Mouse (Mus musculus): ENCODE results near the gene Lpgat1.
A peak's percentile ranks its signal among the peaks of the same experiment; 100 is the strongest.

Gene Lpgat1

DNA sequence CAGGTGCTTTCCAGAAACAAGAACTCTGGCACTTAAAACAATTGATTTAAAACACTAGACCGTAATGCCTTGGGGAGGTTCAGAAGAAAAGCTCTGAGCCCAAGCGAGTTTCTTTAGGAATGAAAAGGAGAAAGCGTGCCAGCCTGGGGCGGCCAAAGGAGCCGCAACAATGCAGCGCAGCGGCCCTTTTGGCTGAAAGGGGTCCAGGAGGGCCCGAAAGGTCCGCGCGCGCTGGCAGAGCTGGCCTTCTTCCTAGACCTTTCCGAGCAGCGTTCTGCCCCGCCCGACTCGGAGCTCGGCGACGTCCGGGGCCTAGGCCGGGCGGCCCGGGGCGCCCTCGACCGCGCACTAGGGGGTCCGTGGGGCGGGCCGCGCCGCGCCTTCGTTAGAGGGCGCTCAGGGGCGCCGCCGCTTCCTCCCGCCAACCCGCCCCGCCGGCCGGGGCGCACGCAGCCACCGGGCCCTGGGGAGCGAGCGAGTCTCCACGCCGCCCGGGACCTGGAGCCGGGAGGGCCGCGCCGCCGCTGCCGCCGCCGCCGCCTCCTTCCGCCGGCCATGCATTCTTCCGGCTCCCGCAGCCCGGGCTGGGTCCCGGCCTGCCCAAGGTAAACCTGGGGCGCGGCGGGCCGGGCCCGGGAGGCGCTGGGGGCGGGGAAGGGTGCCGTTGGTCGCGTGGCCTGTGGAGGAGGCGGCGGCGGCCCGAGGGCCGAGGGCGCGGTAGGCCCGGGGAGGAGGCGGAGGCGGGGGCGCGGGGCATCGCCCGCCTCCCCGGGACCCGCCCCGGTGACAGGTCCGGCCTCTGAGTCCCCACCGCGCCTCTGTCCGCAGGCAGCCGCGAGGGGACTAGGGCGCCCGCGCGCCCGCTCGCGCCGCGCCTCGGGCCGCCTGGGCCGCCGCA is at the start of gene Lpgat1:
Gene Lpgat1, plus strand, starts transcription at position 234 of the 898 bp plus-strand sequence.
- DNase-seq = peak; percentile 77

DNA sequence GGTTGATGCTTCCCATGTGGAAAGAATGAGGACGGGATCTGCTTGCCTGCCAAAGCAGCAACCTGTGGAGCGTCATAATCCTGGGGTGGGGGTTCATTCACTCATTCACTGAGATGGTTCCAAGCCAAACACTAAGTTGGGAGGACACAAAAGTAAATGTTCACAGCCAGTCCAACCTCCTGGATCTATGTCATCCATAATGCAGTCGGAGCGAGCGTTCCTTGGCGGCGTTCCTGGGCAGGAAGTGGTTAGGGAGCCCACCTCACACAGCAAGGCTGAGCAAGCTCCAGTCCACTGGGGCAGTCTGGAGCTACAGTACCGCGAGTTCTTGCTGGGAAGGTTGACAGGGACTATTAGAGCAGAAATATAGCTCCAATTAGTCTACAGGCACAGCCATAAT is 49.6 kb upstream of the Lpgat1 start:
- no peak for DNase-seq

DNA sequence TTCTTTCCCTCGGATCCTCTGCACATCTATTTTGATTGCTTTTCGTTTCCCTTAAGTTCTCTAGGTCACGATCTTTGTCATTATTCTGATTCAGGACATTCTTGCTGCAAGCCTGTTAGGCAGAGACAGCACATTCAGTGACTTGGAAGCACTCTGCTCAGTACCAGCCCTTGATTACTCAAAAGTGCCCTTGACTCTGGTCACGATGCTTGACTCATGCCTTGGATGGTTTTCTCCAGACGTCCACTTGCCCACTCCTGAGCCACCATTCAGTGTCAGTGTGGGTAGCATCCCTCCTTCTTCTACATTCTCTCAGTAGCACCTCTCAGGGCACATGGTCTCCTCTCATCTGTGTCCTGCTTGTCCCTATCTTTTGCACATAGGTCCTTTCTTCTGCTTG is 43.6 kb upstream of the Lpgat1 start:
- DNase-seq = no peak

DNA sequence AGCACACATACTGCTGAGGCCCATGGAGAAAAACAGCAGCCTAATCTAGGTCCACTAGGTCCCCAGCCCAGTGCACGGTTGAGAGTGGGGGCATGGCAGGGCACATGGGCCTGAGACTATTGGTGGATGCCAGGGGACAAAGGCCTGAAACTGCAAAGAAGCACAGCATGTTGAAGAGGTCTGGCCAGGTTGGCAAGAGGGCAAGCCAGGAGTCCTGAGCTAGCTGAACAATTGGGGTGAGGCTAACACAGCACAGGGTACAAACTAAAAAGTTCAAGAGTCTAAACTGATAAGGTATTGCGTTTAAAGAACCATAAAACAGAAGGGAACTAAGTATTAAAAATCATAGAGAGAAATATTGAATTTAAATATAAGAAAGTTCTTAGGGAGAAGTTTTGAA is 36.0 kb upstream of the Lpgat1 start:
- DNase-seq = no peak

DNA sequence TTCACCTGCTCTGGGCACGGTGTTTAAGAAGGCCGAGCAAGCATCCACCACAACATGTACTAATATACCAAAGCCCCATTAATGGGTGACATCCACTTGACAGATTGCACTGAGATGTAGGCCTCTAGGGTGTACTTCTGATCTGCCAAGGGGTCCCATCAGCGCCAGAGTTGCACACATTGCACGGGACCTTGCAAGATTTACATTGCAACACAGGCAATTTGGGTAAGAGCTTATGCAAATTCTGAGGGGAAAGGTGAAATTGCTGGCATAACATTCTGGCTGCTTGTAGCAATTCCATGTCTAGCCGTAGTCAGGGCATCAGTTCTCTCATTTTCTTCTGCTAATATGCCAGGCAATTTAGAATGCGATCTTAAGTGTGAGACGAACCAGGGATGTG is 30.1 kb upstream of the Lpgat1 start:
- no peak for DNase-seq

DNA sequence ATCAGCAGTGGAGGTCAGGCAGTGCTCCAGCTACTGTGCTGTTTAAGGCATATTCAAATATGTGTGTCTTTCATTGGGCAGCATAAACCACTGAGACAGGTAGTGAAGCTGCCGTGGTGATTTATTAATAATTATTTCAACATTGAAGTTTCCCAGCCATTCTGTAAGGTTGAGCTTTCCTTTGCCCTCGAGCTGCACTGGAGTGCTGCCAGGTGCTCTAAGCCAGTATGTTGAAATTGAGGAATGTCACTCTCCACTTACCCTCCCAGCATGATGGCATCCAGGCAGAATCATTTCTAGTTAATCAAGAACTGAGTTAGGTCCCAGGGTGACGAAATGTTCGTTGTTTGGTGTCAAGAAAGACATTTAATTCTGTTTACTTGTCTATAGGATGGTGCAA is 24.4 kb upstream of the Lpgat1 start:
- DNase-seq = no peak

DNA sequence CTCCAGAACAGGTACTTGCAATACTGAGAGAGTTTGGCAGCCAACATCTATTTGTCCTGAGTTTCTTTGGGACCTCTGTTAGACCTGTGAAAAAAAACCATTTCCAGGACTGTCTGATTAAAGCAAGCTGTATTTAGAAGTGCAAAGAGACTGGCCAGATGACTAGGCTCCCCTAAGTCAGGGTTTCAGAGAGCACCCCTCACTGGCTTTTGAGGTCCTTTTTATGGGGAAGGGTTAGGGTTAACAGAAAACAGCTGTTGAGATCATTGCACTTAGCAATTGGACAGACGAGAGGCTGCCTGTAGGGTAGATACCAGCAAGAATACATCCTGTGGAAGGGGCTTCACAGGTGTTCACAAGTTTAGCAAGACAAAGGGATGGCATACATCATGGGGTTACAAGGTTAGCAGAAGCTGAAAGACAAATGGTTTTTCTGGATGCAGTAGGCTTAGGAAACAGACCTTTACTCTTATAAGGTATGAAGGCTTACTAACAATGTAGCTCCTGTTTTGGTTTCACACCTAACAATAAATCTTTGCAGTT is 19.3 kb upstream of the Lpgat1 start:
- DNase-seq = no peak

DNA sequence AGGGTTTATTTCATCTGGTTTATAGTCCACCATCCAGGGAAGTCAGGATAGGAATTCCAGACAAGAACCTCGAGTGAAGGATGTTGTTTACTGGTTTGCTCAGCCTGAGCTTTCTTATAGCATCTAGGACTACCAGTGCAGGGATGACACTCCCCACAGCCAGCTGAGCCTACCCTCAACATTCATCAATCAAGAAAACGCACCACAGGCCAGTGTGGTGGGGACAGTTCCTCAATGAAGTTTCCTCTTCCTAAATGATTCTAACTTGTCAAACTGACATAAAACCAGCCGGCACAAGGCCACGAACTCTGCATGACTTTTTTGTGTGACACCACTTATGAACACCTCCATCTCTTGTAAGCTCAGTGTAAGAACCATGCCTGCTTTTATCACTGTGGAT is 13.1 kb upstream of the Lpgat1 start:
- no peak for DNase-seq

DNA sequence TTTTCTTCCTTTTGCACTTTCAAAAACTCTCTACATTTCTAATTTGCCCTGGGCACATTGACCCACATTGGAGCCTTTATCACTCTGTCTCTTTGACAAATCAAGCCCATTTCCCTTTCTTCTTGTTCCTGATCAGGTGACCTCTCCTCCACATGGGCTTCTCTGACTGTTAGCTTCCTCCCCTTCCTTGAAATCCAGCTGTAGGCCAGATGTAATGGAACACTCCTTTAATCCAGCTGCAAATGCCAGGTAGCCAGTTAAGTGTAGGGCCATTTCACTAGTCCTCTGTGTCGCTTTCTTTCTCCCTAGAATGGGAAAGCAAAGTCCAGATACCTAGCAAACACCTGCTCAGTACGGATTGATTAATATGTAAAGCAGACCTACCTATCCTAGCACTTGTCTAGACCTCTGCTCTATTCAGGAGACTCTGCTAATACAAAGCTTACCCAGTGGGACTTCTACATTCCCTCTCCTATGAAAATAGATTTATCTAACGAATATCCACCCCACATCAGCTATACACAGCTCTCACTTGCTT is 11.0 kb upstream of the Lpgat1 start:
- DNase-seq = no peak

DNA sequence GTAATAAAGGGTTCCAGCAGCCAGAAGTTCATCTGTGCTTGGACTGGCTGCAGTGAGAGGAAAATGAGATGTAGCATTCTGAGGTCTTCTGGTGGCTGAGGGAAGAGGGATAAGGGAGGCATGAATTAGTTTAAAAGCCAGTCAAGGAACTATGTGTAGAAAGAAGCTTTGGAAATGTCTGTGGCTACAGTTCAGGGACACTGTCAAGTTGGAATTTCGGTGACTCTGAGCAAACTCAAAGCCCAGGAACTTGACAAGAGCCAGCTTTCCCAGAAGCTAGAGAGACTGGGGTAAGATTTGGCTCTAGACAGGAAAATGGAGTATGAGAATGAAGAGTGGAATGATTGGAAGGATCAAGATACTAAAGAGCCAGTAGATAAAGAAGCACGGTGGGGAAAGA is 7.8 kb upstream of the Lpgat1 start:
- DNase-seq = no peak

DNA sequence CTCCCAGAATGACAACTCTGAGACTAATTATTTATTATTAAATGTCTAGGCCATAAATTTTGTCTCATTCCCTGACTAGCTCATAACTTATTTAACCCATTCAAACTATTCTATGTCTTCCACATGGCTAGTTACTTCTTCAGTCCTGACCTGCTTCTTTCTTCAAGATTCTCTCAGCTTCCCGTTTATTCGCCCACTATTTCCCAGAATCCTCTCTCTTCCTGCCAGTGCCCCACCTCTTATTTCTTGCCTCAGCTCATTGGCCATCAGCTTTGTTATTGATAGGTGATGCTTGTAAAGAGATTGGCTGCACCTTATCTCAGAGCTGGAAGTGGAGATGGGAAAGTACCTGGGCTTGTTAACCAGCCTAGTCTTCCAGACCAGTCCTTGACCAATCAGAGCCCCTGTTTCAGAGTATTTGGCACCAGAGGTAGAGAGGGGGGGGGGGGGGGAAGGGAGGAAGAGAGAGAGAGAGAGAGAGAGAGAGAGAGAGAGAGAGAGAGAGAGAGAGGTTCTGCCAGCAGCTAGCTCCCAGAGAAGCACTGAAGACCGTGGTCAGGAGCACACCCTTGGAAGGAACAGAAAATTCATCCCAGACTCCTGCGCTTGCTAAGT is 5.3 kb upstream of the Lpgat1 start:
- no peak for DNase-seq

DNA sequence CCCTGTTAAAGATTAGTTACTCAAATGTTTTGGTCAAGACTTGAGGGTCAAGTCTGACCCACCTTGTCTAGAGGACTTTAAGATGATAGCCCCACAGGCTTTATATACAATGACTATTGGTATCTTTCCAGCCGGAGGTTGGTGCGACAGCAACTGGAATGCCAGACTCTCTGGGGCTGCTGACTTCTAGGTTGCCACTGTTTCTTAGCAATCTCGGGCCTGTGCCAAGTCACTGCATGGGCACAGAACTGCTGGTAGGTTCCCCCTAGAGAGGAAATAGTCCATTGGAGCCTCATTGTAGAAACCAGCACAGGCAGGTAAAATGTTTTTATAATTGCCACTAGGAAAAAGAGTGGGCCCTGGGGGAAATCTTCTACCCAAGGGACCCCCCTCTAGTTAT is 3.8 kb upstream of the Lpgat1 start:
- no peak for DNase-seq

DNA sequence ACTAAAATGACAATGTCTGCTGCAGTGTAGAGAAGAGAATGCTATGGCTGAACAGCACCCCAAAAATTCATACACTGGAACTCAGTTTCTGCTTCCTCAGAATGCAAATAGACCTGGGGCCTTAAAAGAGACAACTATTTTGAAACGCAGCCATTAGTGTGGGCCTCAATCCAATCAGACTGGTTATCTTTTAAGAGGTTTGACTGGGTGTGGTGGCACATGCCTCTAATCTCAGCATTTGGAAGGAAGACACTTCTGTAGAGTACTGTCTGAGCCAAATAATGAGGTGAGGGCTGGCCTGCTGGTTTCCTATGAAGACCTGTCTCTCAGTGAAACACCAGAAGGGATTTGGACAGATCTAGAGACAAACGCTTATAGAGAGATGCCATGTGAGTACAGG is 2.5 kb upstream of the Lpgat1 start:
- DNase-seq = no peak

DNA sequence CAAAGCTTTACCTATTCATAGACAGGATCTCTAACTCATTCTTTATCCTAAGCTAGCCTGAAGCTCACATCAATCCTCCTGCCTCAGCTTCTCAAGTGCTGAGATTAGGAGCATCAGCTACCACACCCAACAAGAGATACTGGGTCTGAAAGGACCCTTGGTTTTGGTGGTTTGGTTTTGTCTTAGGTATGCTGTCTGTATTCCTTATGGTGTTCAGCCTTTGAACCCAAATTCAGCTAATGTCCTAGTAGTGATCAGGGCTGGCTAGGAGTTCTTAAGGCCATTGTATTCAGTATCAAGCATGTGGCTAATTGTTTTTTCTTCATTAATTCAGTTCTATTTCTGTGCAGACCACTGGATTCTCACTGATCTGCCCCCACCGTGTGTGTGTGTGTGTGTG is 493 bp upstream of the Lpgat1 start:
- DNase-seq = no peak

DNA sequence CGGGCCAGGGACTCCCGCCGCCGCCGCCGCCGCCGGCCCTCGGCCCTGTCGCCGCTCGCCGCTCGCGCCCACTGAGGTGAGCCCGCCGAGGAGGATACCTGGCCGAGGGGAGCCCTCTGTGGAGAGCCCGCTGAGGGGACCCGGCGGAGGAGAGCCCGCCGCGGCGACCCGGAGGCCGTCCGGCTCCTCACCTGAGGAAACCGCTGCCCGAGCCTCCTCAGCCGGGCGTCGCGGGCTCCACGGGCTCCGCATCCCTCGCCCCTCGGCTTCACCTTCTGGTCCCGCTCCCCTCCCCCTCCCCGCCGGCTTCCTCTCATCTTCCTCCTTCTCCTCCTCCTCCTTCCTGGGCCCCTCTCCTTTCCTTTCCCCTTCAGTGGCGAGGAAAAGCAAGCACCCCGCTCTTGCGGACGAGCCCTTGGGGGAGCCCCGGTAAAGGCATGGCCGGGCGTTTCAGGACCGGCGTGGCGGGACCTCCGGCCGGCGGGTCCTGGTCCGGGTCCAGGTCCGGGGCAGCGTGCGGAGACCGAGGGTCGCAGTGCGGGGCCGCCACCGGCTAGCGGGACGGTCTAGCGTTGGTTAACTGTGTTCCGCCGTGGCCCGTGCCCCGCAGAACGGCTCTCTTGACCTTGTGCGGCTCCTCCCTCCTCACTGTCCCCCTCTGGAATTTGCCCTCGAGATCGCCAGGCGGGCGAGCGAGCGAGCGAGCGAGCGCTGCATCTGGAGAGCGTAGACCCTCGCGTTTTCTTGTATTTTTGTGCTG is 1.1 kb downstream of the Lpgat1 start:
- peak; percentile 35 for DNase-seq

DNA sequence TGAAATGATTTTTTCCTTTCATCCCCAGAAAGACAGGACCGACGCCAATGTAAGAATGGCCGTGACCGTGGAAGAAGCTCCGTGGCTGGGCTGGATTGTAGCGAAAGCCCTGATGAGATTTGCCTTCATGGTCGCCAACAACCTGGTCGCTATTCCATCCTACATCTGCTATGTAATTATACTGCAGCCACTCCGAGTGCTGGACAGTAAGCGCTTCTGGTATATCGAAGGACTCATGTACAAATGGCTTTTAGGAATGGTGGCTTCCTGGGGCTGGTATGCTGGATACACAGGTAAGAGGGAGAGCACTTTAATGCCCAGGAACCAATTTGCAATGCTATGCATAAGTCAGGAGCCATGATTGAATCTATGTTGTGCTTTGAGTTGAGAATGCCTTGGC is 1.7 kb downstream of the Lpgat1 start:
- peak; percentile 28 for DNase-seq

DNA sequence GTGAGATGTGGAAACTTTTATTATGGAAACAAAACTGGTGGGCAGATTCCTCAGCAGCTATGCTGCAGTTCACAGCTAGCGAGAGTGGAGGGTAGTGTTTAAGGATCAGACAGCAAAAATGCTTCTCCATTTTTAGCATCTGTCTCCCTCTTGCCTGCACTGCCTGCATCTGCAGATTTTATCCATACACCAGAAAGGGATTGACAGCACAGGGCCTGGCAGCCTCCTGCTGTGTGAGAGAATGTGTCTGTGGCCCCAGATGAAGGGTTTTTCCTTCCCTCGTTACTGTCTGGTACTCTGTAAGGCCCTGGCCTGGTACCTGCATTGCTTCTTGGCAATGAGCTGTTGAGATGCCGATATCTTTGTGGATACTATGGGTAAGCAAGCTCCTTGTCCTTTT is 2.8 kb downstream of the Lpgat1 start:
- no peak for DNase-seq

DNA sequence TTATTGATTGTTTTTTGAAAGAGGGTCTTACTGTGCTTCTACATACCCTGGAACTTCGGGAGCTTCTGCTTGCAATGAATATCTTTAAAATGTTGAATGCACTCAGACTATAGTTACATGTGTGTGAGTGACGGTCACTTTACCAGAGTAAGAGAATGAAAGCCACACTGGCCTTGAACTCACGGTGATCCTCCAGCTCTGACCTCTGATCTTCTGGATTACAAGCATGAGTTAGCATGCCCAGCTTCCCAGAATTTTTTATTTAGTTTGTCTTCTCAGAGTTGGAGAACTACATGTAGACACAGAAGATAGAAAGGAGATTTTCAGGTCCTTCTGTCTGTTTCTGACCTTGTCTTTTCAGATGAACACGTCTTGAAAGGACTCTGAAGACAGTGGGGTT is 5.1 kb downstream of the Lpgat1 start:
- DNase-seq = no peak

DNA sequence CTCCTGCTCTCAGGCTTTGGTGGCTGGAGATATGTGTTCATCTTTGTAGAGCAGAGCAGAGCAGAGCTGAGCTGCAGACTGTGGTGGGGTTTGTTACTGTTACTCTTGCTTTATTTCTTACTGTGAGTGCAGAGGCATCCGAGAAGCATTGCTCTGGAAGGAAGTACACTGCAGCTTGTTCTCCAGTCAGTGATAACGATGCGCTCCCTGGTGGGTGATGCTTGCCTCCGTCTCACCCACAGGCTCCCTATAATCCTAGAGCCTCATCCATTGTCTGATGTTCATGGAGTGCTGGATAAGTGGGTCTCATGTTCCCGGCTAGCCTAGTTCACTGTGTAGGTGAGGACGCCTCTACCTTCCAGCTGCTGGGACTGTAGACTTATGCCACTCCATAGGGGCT is 6.0 kb downstream of the Lpgat1 start:
- DNase-seq = no peak

DNA sequence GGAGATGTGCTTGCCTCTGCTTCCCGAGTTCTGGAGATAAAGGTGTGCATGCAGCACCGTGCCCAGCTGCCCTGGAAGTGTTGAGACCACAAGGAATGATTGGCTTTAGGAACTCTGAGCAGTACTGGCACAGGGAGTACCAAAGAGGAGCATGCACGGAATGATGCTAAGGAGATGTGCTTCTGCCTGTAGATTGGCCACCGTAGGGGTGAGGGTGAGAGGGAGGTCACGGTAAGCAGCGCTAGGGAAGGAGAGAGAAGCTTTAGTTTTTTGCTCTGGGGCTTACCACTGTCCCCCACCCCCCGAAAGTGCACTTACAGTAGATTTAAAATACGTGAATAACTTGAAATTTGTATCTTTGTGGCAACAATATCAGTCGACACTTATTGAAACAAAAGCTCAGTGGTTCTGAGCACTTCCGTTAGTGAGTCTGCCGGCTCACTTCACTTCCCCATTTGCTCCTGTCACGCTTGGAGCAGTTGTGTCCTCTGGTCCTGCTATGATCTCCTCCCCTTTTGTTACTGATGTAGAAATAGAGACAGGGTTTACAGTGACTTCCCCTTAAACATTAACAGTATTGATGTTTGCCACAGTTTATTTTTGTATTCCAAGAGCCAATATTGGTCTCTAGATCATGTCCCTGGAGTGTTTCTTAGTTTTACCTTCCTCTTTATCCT is 6.9 kb downstream of the Lpgat1 start:
- DNase-seq = no peak

DNA sequence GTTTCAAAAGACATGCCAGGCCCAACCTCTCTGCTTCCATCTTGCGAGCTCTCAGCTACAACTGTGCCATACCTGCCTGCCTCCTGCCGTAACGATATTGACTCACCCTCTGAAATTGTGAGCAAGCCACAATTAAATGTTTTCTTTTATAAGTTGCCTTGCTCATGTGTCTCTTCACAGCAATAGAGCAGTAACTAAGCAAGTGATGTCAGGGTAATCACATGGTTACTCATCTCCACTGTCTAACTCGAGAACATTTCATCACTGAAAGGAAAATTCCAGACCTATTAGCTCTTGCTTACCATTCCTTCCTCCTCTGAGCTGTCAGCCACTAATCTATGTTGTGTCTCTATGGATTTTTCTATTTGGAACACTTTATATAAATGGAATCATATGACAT is 15.0 kb downstream of the Lpgat1 start:
- DNase-seq = no peak

DNA sequence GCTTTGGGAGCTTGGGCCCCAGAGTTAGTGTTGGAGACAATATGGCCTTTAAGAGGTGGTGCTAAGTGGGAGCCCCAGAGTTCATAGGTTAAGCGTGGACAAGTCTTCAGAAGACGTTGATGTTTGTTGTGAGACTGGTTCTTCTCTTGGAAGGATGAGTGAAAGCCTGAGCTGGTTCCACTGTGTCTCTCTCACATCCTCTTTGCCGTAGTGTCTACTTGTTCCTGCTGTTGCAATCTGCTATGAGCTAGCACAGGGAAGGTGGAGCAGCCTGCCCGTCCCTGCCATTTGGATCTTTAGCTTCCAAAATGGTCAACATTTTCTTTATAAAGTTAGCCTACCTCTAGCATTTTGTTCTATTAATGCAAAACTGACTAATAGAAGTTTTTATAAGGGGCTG is 16.2 kb downstream of the Lpgat1 start:
- no peak for DNase-seq

DNA sequence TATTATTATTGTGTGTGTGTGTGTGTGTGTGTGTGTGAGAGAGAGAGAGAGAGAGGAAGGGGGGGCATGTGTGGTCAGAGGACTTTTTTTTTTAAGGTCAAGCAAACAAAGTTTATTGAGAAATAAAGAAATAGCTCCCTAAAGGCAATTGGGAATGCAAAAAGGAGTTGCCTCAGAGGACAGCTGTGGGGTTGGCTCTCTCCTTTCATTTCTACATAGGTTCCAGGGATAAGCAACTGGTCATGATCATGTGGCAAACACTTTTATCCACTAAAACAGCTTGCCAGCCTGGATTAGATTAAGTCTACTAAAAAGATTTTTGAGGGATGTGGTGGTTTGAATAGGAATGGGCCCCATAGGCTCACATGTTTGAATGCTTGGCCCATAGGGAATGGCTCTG is 18.8 kb downstream of the Lpgat1 start:
- DNase-seq = no peak

Measured in cerebellum, adult 9-10 months (tissue).